Mouse (Mus musculus): ENCODE measurements around the gene Zscan2.

The Zscan2 gene

DNA sequence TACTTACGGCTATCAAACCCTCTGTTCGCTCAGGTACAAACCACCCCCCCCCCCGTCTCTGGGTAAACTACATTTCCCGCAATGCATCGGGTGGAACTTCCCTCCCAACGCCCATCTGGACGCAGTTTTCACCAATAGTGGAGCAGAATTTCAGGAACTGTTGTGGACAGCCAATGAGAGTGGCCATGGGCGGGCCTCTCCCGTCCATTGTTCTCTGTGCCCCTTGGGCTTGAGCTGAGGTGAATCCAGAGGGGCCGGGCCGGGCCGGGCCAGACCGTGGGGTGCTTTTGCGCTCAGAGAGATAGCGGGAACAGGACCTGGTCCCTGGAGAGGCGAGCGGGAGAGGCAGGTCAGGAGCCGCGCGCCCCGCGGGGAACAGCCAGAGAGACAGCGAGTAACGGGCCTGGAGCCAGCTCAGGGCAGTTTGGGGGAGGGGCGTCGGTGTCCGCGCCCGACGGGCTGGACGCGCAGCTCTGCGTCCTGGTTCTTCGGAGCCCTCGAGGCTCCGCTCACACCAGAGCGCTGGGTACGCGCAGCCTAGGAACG, at the start of gene Zscan2:
Gene Zscan2, plus strand, starts transcription at position 192 of the 546 bp plus-strand sequence.
- DNase-seq = peak; percentile 92 to 94

GRCm38 (mm10) chr7:80813397-80813796, 47.3 kb upstream of the Zscan2 start:
- no peak for DNase-seq

GRCm38 (mm10) chr7:80816641-80817040, 44.1 kb upstream of the Zscan2 start:
- no peak for DNase-seq

- DNase-seq = no peak
Observed at GRCm38 (mm10) chr7:80820838-80821237, 39.9 kb upstream of the Zscan2 start.

GRCm38 (mm10) chr7:80823267-80823666, 37.5 kb upstream of the Zscan2 start:
- DNase-seq = no peak

DNA sequence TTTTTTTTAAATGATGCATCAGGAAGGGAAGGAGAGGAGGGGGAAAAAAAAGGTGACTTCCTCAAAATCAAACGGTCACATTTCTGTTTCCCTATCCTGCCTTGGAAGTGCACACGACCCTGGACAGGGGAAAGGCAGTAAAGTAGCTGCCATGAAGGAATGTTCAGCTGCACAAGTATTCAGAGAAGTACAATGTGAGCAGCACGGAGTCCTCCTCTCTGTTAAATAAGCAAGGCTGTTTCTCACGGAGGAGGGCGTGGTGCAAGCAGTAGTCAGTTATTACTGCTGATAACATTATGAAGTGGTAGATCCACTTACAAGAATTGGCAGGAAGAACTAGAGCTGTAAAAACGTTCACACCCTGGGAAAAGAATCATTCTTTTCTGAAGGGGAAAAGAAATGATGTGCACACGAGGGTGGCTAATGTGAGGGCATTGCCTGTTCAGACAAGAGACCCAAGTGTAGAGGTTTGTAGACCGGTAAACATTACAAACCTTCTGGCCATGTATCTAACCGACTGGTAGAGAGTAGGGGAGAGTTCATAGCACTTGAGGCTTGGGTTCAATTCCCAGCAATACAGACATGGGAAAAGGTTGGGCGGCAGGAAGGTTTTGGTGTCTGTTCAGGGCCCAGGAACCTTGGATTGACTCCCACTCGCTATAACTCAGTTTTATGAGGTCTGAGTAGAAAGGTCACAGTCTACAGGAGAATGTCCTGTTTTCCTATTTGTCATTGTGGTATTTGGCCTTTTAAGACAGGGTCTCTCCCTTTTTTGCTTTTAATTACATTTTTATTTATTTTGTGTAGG, 36.6 kb upstream of the Zscan2 start:
- DNase-seq = no peak

DNA sequence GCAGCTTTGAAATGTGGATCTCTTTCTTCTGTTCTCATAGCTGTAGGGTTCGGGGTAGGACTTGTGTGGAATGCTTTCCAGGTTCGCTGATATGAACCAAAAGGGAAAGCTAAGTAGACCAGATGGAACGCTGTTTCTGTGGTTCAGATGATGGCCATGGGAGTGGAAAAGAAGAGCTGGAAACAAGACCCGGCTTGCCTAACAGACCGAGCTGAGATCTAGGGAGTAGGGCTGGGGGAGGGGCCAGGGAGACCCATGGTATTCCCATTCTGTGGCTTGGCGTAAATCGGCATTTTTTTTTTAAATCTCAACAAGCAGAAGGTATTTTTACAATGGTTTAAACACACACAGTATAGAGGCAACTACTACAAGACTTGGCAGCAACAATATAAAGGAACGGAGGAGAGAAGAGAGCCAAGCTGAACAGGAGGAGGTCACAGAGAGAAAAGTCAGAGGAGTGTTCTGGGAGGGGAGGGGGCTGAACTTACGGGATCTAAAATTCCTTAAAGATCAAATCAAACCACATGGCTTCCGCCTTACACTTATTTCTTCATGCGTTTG, 34.8 kb upstream of the Zscan2 start, which contains the start of gene Iqgap1:
Gene Iqgap1, minus strand, starts transcription at position 132 of the 561 bp plus-strand sequence.
- DNase-seq = peak; percentile 48 to 54

DNA sequence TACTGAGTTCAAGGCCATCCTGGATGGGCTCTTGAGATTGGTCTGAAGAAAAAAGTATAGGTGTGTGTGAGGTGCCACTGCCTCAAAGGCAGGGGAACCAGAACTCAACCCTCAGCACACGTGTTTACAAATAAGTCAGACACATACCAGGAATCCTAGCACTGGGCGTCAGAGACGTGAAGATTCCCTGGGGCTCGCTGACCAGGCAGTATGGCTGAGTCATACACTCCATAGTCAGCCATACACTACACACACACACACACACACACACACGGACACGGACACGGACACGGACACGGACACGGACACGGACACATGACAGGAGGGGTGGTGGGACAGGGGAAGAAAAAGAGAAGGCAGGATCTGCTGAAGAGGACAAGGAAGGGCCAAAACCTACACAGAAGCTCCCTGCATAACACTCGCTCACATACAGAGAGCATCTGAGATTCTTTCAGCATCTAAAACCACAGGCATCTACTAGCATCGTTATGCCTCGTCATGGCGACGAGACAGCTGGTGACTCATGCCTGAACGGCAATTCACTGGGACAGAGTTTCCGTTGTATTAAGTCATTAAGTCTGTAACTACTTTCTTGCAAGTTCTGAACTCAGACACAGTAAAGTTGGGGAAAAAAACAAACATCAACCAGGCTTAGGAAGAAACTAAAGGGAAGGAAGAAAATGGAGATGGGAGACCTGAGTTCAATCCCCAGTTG, 32.4 kb upstream of the Zscan2 start:
- no peak for DNase-seq

DNA sequence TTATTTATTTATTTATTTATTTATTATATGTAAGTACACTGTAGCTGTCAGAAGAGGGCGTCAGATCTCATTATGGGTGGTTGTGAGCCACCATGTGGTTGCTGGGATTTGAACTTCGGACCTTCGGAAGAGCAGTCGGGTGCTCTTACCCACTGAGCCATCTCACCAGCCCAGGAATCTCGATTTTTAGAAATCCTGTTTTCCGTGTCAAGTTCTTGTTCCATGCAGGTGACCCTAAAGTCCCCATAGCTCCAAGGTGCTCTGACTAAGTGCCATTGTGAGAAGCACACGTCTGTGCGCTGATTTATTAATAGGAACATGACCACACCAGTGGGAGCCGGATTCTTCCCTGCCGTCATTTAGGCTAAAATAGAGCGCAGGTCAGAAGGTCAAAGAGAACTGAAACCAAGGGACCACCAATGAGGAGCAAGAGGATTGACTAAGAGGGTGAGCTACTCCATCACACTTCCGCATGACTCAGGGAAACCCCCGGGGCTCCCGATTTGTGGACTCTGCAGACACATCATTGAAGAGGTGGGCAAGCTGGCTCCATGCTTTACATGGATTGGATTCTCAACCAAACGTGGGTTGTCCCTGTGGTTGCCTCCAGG, 30.4 kb upstream of the Zscan2 start:
- DNase-seq = no peak

DNA sequence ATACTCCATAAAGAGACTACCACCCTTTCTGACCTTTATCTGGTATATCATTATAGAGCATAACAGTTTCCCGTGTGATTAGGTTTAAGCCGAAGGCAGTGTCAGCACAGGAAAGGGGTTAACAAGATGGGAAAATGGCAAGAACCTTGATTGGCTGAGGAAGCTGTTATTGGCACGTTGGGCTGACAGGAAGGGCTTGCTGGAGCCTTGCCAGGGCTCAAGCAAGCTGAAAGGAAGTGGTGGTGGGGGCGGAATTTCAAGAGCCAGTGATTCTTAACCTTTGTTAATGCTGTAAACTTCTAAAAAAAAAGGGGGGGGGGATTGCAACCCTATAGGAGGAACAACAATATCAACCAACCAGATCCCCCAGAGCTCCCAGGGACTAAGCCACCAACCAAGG, 28.5 kb upstream of the Zscan2 start:
- peak; percentile 49 to 51 for DNase-seq

GRCm38 (mm10) chr7:80832996-80833650, 27.6 kb upstream of the Zscan2 start:
- peak; percentile 66 to 74 for DNase-seq

DNA sequence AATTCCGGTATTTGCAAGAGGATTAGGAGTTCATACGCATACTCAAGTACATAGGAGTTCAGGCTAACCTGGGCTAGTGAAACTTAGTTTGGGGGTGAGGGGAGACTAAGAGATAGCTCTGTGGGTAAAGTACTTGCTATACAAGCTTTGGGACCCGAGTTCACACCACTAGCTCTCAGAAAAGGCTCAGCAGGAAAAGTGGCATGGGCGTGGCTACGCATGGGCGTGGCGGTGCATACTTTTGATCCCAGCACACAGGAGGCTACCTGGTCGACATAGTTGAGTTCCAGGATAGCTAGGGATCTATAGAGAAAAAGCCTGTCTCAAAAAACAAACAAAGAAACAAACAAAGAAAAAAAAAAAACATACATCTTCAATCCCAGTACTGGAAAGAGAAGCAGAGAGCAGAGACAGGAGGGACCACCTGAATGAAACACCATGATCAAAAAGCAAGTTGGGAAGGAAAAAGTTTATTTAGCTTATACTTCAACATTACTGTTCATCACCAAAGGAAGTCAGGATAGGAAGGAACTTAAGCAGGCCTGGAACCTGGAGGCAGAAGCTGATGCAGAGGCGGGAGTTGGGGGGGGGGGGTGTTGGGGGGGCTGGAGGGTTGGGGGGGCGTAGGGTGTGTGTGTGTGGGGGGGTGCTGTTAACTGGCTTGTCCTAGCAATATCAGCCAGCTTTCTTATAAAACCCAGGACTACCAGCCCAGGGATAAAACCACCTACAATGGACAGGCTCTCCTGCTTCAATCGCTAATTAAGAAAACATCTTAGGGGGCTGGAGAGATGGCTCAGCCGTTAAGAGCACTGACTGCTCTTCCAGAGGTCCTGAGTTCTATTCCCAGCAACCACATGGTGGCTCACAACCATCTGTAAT, 26.8 kb upstream of the Zscan2 start:
- DNase-seq = no peak

DNA sequence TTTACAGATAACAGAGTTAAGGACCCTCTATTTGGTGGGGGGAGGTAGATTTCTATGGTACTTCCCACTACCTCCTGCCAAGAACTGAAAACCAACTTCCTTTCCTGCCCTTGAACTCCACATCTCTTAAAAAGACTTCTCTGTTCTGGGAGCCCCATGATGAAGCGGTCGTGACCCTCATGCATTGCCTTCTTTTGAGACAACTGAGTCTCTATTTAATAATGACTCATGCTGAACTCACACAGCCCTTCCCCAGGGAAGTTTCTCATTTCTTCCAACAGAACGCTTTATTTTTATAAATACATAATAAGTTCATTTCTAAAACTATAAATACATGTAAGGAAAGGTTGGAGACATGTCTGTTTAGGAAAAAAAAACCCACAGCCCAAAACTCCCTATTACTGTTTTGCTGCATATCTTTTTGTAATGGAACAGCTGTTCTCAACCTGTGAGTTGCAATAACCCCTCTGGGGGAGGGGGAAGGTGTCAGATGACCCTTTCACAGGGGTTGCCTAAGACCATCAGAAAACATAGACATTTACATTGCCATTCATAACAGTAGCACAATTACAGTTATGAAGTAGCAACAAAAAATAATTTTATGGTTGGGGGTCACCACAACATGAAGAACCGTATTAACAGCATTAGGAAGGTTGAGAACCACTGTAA, 24.6 kb upstream of the Zscan2 start:
- no peak for DNase-seq

DNA sequence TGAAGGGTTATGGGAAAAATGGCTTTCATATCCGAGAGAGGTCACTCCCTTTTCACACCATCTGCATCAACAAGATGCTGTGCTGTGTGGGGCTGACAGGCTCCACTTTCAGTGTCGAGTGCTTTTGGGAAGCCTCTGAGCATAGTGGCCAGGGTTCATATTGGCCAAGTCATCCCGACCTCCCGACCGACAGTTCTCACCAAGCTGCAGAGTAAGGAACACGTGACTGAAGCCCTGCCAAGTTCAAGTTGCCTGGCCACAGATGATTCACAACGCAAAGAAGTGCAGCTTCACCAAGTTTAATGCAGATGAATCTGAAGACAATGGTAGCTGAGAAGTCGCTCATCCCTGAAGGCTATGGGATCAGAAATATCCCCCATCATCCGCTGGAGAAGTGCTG, 23.0 kb upstream of the Zscan2 start:
- DNase-seq = no peak

- peak in 1 of 2 experiments; percentile 23 for DNase-seq
Observed at GRCm38 (mm10) chr7:80838247-80838646, 22.5 kb upstream of the Zscan2 start.

GRCm38 (mm10) chr7:80839755-80840154, 21.0 kb upstream of the Zscan2 start:
- DNase-seq = no peak

DNA sequence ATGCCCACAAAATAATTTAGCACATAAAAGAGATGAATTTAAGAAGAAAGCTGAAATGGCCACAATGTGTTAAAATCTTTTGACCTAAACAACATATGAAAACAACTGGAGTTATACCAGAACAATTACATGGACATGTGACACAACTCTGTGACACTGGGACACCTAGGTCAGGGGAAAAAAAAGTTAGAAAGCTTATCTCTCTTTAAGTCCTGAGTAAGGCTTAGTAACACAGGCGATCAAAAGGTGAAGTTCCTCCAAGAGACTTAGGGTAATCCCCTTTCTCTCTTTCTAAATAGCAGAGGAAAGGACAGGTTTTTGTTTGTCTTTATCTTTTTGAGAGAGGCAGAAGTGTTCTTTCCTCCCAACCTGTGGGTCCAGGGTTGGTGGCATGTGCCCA, 20.5 kb upstream of the Zscan2 start:
- DNase-seq = no peak

DNA sequence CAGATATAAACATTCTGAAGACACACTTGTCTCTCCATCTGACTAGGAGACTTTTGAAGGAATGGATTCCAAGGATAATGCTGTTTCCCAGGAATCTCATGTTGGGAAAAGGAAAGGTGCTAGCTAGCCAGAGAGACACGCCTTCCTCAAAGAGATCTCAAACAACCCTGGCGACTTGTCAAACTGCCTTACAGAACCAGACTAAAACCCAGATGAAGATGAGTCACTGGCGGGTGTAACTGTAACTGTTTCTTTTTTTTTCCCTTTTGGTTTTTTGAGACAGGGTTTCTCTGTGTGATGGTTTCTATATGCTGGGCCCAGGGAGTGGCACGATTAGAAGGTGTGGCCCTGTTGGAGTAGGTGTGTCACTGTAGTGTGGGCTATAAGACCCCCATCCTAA, 19.8 kb upstream of the Zscan2 start:
- DNase-seq = no peak

GRCm38 (mm10) chr7:80842132-80842531, 18.6 kb upstream of the Zscan2 start:
- DNase-seq = no peak

GRCm38 (mm10) chr7:80843176-80843575, 17.5 kb upstream of the Zscan2 start:
- no peak for DNase-seq

All from cerebellum, postnatal 10 days (tissue).